Mouse (Mus musculus) frontal cortex, adult 2 months (tissue): ENCODE measurements around the gene Klhl21. TPM values are rescaled to one million over a fixed set of nuclear protein-coding genes. Genes with fewer than 3 reads are reported as not detected.

Experiments
- polyA plus RNA-seq: library from polyadenylated mRNA; depleted of rRNA; stranded (reverse); fragments of >200 nt; gene quantifications from 2 replicates; pipeline ENCODE4 v1.2.3, GENCODE M21; 2012; rRNA removed

Gene Klhl21
- polyA plus RNA-seq, 1 experiment: 11.2 TPM

Other genes starting within 250 kb of the Klhl21 start
- 124 and 125 TPM in 2 replicates for gene Camta1, start 146.9 kb upstream of the Klhl21 start, polyA plus RNA-seq
- gene Dnajc11, start 75.1 kb upstream of the Klhl21 start, polyA plus RNA-seq: 62.5 and 64.2 TPM in 2 replicates
- 29.8 and 39.4 TPM in 2 replicates for gene Thap3, start 19.8 kb upstream of the Klhl21 start, polyA plus RNA-seq
- 9.1 and 9.3 TPM in 2 replicates for gene Phf13, start 12.5 kb upstream of the Klhl21 start, polyA plus RNA-seq
- 17.6 and 19.1 TPM in 2 replicates for gene Zbtb48, start 18.9 kb downstream of the Klhl21 start, polyA plus RNA-seq
- gene Tas1r1, start 29.8 kb downstream of the Klhl21 start, polyA plus RNA-seq: 0.13 and 0.20 TPM in 2 replicates
- 15.9 and 18.4 TPM in 2 replicates for gene Nol9, start 30.5 kb downstream of the Klhl21 start, polyA plus RNA-seq
- 41.1 and 49.7 TPM in 2 replicates for gene Plekhg5, start 63.7 kb downstream of the Klhl21 start, polyA plus RNA-seq
- gene Tnfrsf25, start 107.1 kb downstream of the Klhl21 start, polyA plus RNA-seq: 7.0 and 10.6 TPM in 2 replicates
- 1.1 and 1.3 TPM in 2 replicates for gene Espn, start 143.6 kb downstream of the Klhl21 start, polyA plus RNA-seq
- gene Hes2, start 150.1 kb downstream of the Klhl21 start, polyA plus RNA-seq: not detected in 2 replicates
- gene Acot7, start 169.3 kb downstream of the Klhl21 start, polyA plus RNA-seq: 304 and 344 TPM in 2 replicates